Mouse (Mus musculus) ovary, postnatal 14 days (tissue): ENCODE data around the gene Micall2.
"Not testable (repeated sequence)": the region's sequence is repeated elsewhere in the genome, so short reads cannot be mapped to it uniquely, and the experiment has no call there.

Experiments
- DNase-seq: peaks from one replicate; pipeline ENCODE4 v3.0.0; 2022; ENCODE audit warnings: low spot score

Micall2 gene

GRCm38 (mm10) chr5:139735677-139736503 lies at the start of gene Micall2:
TSS of gene Micall2 (minus strand) at chr5:139736336.
- DNase-seq: peak; percentile 95

GRCm38 (mm10) chr5:139781406-139781805 lies 45.3 kb upstream of the Micall2 start:
- no peak for DNase-seq

- no peak for DNase-seq
These were observed 40.8 kb upstream of the Micall2 start for GRCm38 (mm10) chr5:139776966-139777365.

GRCm38 (mm10) chr5:139775216-139775926 lies 39.2 kb upstream of the Micall2 start, which contains the start of gene Ints1:
TSS of gene Ints1 (minus strand) at chr5:139775674.
- peak; percentile 94 for DNase-seq

GRCm38 (mm10) chr5:139768216-139768615 lies 32.1 kb upstream of the Micall2 start:
- DNase-seq: no peak

- DNase-seq: no peak
These were observed 28.2 kb upstream of the Micall2 start for GRCm38 (mm10) chr5:139764296-139764695.

- DNase-seq: no peak
These were observed 22.0 kb upstream of the Micall2 start for GRCm38 (mm10) chr5:139758096-139758495.

- DNase-seq: no peak
These were observed 20.4 kb upstream of the Micall2 start for GRCm38 (mm10) chr5:139756586-139756985.

- DNase-seq: no peak
These were observed 20.0 kb upstream of the Micall2 start for GRCm38 (mm10) chr5:139756135-139756534.

GRCm38 (mm10) chr5:139754753-139755152 lies 18.6 kb upstream of the Micall2 start:
- DNase-seq: no peak

- DNase-seq: peak; percentile 68
These were observed 14.4 kb upstream of the Micall2 start for GRCm38 (mm10) chr5:139750535-139750934.

- DNase-seq: no peak
These were observed 13.4 kb upstream of the Micall2 start for GRCm38 (mm10) chr5:139749413-139750125.

- peak; percentile 56 for DNase-seq
These were observed 9.6 kb upstream of the Micall2 start for GRCm38 (mm10) chr5:139745771-139746170.

- DNase-seq: not testable (repeated sequence)
These were observed 6.5 kb upstream of the Micall2 start for GRCm38 (mm10) chr5:139742640-139743039.

- DNase-seq: no peak
These were observed 2.6 kb upstream of the Micall2 start for GRCm38 (mm10) chr5:139738592-139739315.

- no peak for DNase-seq
These were observed 1.9 kb upstream of the Micall2 start for GRCm38 (mm10) chr5:139737841-139738591.

GRCm38 (mm10) chr5:139736504-139736940 lies 386 bp upstream of the Micall2 start:
- DNase-seq: no peak

- no peak for DNase-seq
These were observed 1.4 kb downstream of the Micall2 start for GRCm38 (mm10) chr5:139734746-139735145.

- no peak for DNase-seq
These were observed 2.1 kb downstream of the Micall2 start for GRCm38 (mm10) chr5:139734016-139734415.

- no peak for DNase-seq
These were observed 3.5 kb downstream of the Micall2 start for GRCm38 (mm10) chr5:139732634-139733107.
